Mouse (Mus musculus): ENCODE measurements around the gene Cfd. TPM values are rescaled to one million over a fixed set of nuclear protein-coding genes. Genes with fewer than 3 reads are reported as not detected.

Gene Cfd
- polyA plus RNA-seq, 2 experiments from 2014 or later = not detected

DNA sequence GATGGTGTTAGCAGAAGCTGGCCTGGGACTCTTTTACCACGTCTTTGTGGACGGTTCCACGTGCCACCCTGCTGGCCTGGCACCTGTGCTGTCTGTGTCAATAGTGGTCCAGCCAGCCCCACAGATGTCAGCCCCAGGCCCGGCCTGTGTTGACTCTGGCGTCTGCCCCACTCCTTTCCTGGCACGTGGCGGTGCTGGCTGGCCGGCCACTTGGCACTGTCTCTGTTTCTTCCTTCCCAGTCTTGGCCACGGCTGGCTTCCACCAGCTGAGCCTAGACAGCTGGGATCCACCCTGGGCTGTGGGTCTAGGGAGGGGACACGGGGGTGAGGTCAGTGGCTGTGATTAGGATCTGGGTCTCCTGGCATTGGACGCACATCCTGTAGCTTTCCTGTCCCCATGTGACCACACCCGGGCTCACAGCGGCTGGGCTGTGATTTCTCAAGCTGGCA, 43.6 kb downstream of the Cfd start:
- ATAC-seq = no peak

DNA sequence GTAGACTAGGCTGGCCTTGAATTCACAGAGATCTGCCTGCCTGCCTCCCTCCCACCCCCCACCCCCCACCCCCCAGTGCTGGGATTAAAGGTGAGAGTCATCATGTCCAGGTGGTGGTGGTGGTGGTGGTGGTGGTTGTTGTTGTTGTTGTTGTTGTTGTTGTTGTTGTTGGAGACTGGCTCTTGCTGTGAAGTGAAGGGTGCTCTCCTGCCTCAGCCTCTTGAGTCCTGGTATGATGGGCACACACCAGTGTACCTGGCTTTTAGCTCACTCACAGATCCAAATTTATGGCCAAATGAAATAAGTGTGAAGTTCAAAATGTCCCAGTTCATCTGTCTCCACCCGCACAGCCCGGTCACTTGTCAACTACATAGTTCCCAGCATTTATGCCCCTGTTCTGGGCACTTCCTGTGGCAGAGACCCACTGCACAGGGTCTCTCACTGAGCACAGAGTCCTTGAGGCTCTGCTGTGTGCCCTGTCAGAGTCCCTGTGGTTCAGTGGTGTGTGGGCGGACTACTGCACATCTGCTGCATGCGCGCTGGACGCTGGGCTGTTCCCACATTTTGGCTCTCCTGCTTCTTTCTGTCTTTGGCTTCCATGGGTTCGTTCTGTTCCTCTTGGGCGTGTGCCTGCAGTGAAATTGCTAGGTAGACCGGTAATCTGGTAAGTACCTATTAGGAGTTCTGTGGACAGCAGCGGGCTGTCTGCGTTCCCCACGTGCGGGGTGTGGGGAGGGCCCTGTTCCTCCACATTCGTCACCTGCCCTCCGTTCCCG, 44.3 kb downstream of the Cfd start:
- ATAC-seq = no peak

DNA sequence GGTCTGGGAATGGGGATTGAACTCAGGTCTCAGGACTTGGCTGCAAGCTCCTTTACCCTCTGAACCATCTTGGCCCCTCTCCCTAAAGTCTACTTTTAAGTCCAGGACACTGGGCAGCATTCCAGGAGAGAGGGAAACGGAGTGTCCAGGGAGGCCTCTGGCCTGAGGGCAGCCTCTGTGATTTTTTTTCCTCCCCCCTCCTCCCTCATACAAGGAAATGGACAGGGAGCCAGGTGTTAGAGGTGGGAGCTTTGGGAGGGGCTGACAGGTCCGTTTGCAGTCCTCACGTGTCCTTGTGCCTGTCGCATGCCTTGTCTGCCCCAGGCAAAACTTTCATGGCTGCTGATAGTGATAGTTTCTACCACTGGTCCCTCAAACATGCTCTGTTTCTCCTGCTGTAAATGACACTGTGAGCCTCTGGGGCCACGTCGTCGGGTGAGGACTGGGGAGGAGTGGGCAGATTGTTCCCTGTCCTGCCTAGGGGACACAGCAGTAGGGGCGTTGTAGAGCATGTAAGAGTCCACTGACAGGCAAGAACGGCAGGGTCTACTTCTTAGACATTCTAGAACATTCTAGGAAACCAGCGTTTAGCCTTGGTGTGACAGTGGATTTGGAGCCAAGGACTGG, 45.7 kb downstream of the Cfd start:
- no peak for ATAC-seq

DNA sequence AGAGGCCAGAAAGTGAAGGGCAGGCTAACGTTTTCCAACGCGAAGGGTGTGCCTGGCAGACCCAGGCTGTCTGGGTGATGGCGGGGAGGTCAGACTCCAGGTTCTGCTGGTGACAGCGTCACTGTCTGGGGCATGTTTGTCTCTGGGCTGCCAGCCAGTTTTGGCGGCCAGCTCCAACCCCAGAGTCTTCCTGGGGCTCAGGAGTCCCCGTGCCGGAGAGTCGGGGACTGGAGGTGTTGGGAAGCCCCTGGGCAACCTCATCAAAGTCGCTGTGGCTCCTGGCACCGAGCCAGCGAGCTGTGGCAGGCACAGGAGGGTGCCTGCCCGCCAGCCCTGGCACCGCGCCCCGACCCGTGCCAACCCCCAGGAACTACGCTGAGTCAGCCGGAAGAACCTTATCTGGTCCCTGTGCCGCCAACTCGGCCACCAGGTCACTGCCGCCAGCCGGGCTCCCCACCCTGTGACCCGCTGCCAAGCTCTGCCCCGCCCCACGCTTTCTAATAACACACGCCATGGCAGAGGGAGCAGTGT, 46.3 kb downstream of the Cfd start:
- ATAC-seq = peak; percentile 88

DNA sequence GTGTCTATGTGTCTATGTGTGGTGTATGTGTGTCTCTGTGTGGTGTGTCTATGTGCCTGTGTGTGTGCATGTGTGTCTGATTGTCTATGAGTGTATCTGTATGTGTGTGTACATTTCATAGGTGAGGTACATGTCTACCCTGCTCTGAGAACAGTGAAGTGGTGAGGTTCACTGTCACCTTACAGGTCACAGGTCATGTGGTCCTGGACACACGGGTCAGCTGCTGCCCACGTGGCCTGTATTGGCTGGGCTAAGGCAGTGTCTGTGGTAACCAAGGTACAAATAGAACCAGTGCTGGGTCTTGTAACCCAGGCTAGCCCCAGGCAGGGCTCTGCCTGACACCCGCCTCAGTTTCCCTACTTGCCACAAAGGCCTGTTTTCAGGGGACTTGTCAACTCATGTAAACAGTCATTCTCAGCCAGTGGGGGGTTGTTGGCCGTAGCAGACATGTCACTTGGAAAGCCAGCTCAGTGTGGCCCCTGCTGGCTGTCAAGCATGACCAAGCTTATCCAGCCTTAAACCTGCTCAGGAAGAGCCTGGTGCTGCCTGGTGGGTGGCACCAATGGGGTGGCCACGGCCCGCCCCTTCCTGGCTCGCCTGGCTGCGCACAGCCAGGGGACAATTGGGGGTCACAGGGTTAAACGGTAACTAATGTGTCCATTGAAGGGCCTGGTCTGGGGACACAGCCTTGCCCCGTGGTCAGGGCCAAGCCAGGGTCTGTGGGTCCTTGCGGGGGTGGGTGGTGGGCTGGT, 47.3 kb downstream of the Cfd start:
- ATAC-seq = no peak

DNA sequence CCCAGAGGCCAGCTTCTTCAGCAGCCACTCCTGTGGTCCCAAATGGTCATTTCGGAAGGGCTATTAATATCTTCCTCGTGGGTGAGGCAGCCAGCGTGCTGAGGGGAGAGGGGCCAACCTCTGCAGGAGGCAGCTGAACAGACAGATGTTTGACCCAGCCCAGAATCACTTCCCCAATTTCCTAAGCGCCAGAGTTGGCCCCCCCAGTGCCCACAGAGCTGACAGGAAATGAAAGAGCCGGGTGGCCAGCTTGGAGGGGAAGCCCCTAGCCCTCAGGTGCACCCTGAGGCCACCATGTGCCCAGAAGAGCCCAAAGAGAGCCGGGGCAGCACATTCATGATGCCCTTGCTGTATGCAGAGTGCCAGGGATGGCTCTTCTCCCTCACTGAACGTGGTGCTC, 50.1 kb downstream of the Cfd start:
- no peak for ATAC-seq

Other genes starting within 250 kb of the Cfd start
- not detected for gene Odf3l2, start 245.1 kb upstream of the Cfd start, polyA plus RNA-seq (2017; shearing (Covaris generic))
- under 1 TPM in 1 of 2 experiments, not detected in 1; 0.60 TPM for gene Madcam1, start 226.3 kb upstream of the Cfd start, polyA plus RNA-seq (2017; shearing (Covaris generic))
- 10 to 100 TPM; 22.5 to 32.9 TPM for gene Tpgs1, start 221.5 kb upstream of the Cfd start, polyA plus RNA-seq (2017; shearing (Covaris generic))
- gene Cdc34, start 208.7 kb upstream of the Cfd start, polyA plus RNA-seq (2017; shearing (Covaris generic)) = 10 to 100 TPM; 17.4 to 27.5 TPM
- gene Gzmm, start 201.8 kb upstream of the Cfd start, polyA plus RNA-seq (2017; shearing (Covaris generic)) = under 1 TPM; 0.52 to 0.62 TPM
- gene Bsg, start 186.4 kb upstream of the Cfd start, polyA plus RNA-seq (2017; shearing (Covaris generic)) = 100 to 1,000 TPM; 135 to 157 TPM
- not detected for gene Hcn2, start 174.2 kb upstream of the Cfd start, polyA plus RNA-seq (2017; shearing (Covaris generic))
- gene Polrmt, start 144.3 kb upstream of the Cfd start, polyA plus RNA-seq (2017; shearing (Covaris generic)) = 10 to 100 TPM; 13.6 to 21.4 TPM
- gene Fgf22, start 135.8 kb upstream of the Cfd start, polyA plus RNA-seq (2017; shearing (Covaris generic)) = not detected
- 1 to 10 TPM; 3.9 to 4.4 TPM for gene Rnf126, start 123.9 kb upstream of the Cfd start, polyA plus RNA-seq (2017; shearing (Covaris generic))
- gene Fstl3, start 113.6 kb upstream of the Cfd start, polyA plus RNA-seq (2017; shearing (Covaris generic)) = under 1 TPM in 1 of 2 experiments, not detected in 1; 0.86 TPM
- 1 to 10 TPM in 1 of 2 experiments, under 1 TPM in 1; 0.76 to 1.1 TPM for gene Prss57, start 99.9 kb upstream of the Cfd start, polyA plus RNA-seq (2017; shearing (Covaris generic))
- under 1 TPM; 0.55 to 0.95 TPM for gene Palm, start 97.3 kb upstream of the Cfd start, polyA plus RNA-seq (2017; shearing (Covaris generic))
- gene Misp, start 69.9 kb upstream of the Cfd start, polyA plus RNA-seq (2017; shearing (Covaris generic)) = not detected
- 100 to 1,000 TPM in 1 of 2 experiments, 10 to 100 TPM in 1; 94.0 to 159 TPM for gene Ptbp1, start 36.4 kb upstream of the Cfd start, polyA plus RNA-seq (2017; shearing (Covaris generic))
- not detected for gene Prtn3, start 16.4 kb upstream of the Cfd start, polyA plus RNA-seq (2017; shearing (Covaris generic))
- gene Plppr3, start 16.2 kb upstream of the Cfd start, polyA plus RNA-seq (2017; shearing (Covaris generic)) = 1 to 10 TPM; 1.6 to 2.1 TPM
- not detected for gene Elane, start 4.6 kb upstream of the Cfd start, polyA plus RNA-seq (2017; shearing (Covaris generic))
- gene Med16, start 18.1 kb downstream of the Cfd start, polyA plus RNA-seq (2017; shearing (Covaris generic)) = 10 to 100 TPM in 1 of 2 experiments, 1 to 10 TPM in 1; 6.7 to 10.5 TPM
- not detected for gene Gm26602, start 20.0 kb downstream of the Cfd start, polyA plus RNA-seq (2017; shearing (Covaris generic))
- under 1 TPM in 1 of 2 experiments, not detected in 1; 0.22 TPM for gene Kiss1r, start 26.1 kb downstream of the Cfd start, polyA plus RNA-seq (2017; shearing (Covaris generic))
- gene R3hdm4, start 30.4 kb downstream of the Cfd start, polyA plus RNA-seq (2017; shearing (Covaris generic)) = 100 to 1,000 TPM in 1 of 2 experiments, 10 to 100 TPM in 1; 92.3 to 122 TPM
- 1 to 10 TPM; 2.1 to 2.5 TPM for gene Arid3a, start 36.2 kb downstream of the Cfd start, polyA plus RNA-seq (2017; shearing (Covaris generic))
- 10 to 100 TPM; 63.9 to 70.0 TPM for gene Wdr18, start 69.3 kb downstream of the Cfd start, polyA plus RNA-seq (2017; shearing (Covaris generic))
- gene Grin3b, start 79.9 kb downstream of the Cfd start, polyA plus RNA-seq (2017; shearing (Covaris generic)) = not detected
- gene Tmem259, start 93.5 kb downstream of the Cfd start, polyA plus RNA-seq (2017; shearing (Covaris generic)) = 1 to 10 TPM; 1.9 to 3.8 TPM
- gene Cnn2, start 97.7 kb downstream of the Cfd start, polyA plus RNA-seq (2017; shearing (Covaris generic)) = 100 to 1,000 TPM; 828 to 877 TPM
- gene Abca7, start 105.6 kb downstream of the Cfd start, polyA plus RNA-seq (2017; shearing (Covaris generic)) = 10 to 100 TPM; 13.2 to 17.0 TPM
- 100 to 1,000 TPM; 196 to 326 TPM for gene Arhgap45, start 125.8 kb downstream of the Cfd start, polyA plus RNA-seq (2017; shearing (Covaris generic))
- 100 to 1,000 TPM; 174 to 175 TPM for gene Polr2e, start 148.9 kb downstream of the Cfd start, polyA plus RNA-seq (2017; shearing (Covaris generic))
- 100 to 1,000 TPM; 346 to 370 TPM for gene Gpx4, start 156.3 kb downstream of the Cfd start, polyA plus RNA-seq (2017; shearing (Covaris generic))
- 10 to 100 TPM; 26.8 to 32.5 TPM for gene Sbno2, start 214.7 kb downstream of the Cfd start, polyA plus RNA-seq (2017; shearing (Covaris generic))
- 10 to 100 TPM; 22.1 to 25.4 TPM for gene Stk11, start 224.9 kb downstream of the Cfd start, polyA plus RNA-seq (2017; shearing (Covaris generic))
- 100 to 1,000 TPM; 338 to 428 TPM for gene Atp5d, start 247.8 kb downstream of the Cfd start, polyA plus RNA-seq (2017; shearing (Covaris generic))
- gene Cbarp, start 250.0 kb downstream of the Cfd start, polyA plus RNA-seq (2017; shearing (Covaris generic)) = under 1 TPM; 0.74 to 0.96 TPM